Mouse (Mus musculus): ENCODE results near the gene Dusp1. TPM values are rescaled to one million over a fixed set of nuclear protein-coding genes. Genes with fewer than 3 reads are reported as not detected.

Gene Dusp1
- total RNA-seq, 2 experiments from 2014 or later = 91.2 to 99.6 TPM

DNA sequence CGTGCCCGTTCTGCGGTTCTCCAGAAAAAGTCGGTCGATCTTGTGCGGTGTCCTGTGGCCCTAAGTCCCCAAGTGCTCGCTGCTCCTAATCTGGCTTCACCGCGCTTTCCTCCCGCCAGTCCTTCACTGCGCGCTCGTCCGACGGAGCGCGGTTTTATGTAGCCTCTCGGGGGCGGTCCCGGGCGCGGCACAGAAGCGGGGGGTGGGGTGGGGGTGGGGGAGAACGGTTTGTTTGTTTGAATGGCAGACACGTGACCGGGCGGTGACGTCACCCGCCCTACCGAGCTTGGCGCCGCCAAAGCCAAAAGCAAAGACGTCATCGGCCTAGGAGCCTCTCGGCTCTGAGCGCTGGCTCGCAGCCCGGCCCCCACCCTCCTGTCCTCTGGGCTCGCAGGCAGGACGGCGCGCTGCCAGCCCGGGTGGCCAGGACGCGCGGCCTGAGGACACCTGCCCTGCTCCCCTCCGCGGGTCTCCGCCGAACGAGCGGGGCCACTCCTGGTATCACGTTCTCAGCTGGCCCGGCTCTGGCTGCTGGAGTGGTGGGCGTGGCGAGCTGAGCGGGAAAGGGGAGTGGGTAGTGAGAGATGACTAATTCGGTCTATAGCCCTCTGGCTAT, 53.5 kb downstream of the Dusp1 start:
- intact Hi-C loops (cut with DNase I) = loop anchor here (1.0 to 2.0 kb wide), 5 partner anchors 38 to 130 kb away; no protein-coding TSS in a partner anchor

DNA sequence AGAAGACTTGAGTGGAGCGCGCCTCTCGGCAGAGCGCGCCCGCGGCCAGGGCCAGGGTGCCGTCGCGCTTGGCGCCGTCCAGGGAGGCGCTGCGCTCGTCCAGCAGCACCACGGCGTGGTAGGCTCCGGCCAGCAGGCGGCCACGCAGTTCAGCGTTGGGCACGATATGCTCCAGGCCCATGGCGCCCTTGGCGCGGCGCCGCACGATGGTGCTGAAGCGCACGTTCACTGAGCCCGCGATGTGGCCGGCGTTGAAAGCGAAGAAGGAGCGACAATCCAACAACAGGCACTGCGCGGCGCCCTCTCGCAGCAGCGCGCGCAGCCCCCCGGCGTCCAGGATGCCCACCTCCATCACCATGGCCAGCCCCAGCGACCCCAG, 54.0 kb downstream of the Dusp1 start:
- peak; percentile 86 to 89 for DNase-seq
- intact Hi-C loops (cut with DNase I) = loop anchor here (1.0 to 2.0 kb wide), 6 partner anchors 17 to 130 kb away; no protein-coding TSS in a partner anchor

More for the DNA sequence above, 53.5 kb downstream of the Dusp1 start:
- peak; percentile 98 to 99 for DNase-seq

DNA sequence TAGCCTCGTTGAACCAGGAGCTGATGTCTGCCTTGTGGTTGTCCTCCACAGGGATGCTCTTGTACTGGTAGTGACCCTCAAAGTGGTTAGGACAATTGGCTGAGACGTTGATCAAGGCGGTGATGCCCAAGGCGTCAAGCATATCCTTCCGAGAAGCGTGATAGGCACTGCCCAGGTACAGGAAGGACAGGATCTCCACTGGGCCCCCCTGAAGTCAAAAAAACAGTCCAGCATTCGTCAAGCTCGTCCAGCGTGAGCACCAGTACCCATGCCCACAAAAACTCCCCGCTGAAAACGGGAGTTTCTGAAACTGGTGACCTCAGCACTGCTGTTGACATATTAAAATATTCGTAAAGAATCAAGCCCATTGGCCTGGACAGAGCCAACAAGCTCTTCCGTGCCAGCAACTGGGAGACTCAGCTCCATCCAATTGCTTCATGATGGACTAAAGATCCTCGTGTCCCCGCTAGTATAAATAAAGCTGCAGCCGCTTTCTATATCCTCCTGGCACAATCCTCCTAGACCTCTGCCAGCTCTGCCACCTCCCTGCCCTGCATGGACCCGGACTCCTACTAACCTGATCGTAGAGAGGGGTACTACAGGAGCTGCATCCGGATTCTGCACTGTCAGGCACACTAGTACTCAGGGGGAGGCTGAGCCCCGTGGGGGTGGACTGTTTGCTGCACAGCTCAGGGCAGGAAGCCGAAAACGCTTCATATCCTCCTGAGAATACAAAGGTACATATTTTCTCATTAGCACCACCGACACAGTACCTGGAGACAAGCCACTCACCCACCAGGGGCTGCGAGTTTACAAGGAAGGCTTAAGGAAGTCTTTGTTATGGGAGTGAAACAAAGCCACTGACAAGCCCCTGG, 54.7 kb downstream of the Dusp1 start:
- peak; percentile 57 to 61 for DNase-seq
- intact Hi-C loops (cut with DNase I) = loop anchor here (2.0 kb wide), 1 partner anchor 16 kb away; no protein-coding TSS in a partner anchor

DNA sequence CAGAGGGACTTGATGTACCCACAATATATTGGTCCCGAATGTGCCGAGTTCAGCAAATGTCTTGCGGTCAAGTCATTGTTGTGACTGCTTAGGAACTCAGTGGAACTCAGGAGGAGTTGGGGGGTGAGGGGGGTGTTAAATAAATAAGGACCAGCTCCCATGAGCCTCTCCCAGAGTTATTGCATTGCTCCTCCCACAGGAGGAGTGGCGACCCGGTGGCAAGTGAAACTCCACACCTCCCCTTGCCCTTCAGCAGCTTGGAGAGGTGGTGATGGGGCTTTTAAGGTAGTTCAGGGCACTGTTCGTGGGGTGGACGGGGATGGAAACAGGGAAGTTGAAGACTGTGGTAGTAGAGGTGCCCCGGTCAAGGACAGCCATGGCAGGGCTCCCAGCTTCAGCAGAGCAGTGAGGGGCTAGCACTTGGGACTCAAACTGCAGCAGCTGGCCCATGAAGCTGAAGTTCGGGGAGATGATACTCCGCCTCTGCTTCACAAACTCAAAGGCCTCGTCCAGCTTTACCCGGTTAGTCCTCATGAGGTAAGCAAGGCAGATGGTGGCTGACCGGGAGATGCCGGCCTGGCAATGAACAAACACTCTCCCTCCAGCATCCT, 55.8 kb downstream of the Dusp1 start:
- intact Hi-C loops (cut with DNase I) = loop anchor here (2.0 kb wide), 1 partner anchor 15 kb away; no protein-coding TSS in a partner anchor
- peak in 1 of 2 experiments; percentile 65 for DNase-seq

DNA sequence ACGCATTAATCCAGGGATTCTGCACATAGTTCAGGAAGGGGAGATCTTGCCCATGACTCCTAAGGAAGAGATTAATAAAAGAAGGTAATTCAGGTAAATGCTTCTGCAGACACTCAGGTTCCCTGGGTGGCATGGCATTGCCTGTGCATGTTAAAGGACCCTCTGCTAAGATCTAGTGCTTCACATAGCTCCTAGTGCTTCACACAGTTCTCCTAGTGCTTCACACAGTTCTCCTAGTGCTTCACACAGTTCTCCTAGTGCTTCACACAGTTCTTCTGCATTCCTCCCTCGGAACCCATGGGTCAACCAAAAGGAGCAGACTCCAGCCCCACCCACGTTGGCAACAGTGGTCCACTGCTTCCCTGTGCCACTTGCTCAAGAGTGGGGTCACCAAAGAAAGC, 56.7 kb downstream of the Dusp1 start:
- intact Hi-C loops (cut with DNase I) = no loop called here
- no peak for DNase-seq

DNA sequence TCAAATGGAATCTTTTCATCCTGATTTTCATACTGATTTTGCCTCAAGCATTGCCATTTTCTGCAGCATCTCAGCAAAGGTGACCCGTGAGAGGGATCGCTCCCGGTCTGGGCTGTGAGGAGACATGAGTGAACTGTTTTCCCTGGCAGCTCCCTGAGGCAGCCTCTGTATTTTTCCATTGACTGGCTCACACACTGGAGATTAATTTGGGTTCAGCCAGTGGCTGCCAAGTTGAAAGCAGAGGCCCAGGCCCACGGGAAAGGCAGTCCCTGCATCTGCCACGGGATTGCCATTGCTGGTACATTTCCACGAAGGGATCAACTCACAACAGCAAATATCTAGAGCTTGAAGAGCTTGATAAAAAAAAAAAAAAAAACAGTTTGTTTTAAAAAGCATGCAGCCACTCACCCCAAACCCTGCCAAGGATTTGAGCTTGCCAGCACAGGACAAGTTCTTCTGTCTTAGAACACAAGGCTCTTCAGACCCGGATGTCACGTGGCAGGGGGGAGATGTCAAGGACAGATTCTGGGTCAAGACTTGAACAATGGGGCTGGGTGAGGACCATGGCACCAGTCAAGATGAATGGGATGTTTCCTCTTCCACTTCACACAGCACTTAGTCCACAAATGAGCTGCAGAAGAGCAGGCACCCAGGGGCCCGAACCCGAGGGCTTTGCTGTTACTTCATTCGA, 57.8 kb downstream of the Dusp1 start:
- intact Hi-C loops (cut with DNase I) = no loop called here

DNA sequence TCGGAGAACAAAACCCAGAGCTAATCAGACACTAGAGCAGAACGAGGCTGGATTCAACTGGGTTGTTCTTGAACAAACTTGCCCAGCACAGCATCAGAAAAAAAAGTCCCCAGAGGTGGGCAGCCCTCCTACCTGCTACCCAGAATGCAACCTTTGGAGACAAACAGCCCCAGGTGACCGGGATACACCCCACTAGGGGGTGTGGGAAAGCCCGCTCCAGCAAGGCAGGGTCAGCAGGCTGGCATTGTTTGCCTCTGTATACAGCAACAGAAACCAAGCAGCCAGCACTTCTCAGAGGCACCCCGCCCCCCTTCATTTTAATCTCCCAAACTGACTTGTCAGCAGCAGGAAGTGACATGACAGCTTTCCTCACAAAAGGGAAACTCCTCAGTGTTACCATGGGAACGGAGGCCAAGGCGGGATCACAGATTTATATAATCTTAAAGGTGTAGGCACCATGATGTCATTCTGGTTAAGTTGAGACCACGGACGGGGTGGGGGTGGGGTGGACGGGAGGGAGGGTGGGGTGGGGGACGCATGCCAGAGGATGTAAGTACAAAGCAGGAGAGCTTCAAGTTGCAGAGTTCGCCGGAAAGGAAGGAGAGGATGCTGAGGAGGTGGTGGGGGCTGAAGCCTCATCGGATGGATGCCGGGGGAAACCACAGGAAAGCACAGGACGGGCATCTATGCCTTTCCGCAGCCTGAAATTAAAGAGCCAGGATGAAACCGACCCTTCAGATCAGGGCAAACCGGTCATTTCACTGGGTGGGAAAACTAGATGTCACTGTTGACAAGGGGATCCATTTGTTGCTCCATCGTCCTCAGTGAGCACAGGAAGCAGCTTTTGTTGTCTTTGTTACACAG, 58.9 kb downstream of the Dusp1 start:
- DNase-seq = peak; percentile 74 to 83

More for the DNA sequence above, 57.8 kb downstream of the Dusp1 start:
- peak; percentile 74 to 75 for DNase-seq

DNA sequence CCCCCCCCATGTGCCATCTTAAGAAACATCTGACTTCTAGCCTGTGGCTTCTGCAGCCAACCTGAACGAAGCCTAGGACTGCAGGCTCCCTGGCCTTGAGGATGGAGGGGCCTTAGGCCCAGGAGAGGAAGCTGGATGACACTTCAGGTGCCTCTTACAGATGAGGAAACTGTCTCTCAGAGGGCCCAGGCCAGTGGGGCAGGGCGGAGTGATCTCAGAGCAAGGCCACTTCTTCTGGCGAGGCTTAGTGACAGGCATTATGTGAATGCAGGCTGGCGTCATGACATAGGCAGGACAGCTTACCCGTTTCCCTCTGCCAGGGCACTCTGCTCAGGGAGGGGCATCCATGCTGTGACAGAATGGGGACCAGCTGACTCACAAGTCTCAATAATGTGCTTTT, 60.1 kb downstream of the Dusp1 start:
- DNase-seq = no peak
- intact Hi-C loops (cut with DNase I) = no loop called here

More for the DNA sequence above, 58.9 kb downstream of the Dusp1 start:
- intact Hi-C loops (cut with DNase I) = no loop called here

DNA sequence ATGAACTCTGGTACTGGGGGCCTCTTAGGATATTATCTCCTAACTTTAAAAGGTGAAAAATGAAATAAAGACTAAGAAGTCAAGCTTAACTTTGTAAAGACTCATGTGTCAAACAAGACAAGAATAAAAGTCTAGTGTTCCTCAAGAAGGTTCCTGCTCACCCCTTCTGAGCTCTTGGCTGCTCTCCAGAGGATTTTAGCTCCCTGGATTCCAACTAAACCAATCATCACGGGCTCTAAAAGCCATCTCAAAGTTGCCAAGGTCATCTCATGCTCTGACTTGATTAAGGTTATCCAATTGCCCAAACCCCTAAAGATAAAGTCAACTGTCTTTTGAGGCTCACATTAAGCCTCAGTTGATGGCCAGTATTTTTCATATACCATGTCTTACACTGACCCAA, 63.3 kb downstream of the Dusp1 start:
- no peak for DNase-seq
- intact Hi-C loops (cut with DNase I) = no loop called here

DNA sequence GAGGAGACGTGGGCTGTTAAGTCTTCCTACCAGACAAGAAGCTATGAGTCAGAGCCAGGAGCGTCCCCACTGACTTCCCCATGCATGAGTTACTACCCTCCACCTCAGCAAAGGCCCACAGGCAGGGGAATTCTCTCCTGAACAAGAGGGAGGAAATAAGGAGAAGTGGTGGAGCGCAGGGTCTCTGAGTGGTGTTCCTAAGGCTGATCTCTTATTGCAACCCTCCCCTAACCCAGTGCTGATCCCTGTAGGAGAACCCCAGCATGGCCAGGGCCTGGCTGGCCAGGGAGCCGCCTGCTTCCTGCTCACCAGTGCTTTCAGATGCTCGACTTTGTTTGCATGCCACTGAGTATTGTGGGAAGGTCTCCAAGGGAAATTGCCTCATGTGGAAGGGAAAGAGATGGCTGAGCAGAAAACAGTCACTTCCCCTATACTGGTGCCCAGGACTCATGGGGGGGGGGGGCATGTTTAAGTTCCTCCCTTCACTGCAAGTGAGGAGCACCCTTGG, 64.5 kb downstream of the Dusp1 start:
- intact Hi-C loops (cut with DNase I) = no loop called here
- DNase-seq = peak in 1 of 2 experiments; percentile 54

DNA sequence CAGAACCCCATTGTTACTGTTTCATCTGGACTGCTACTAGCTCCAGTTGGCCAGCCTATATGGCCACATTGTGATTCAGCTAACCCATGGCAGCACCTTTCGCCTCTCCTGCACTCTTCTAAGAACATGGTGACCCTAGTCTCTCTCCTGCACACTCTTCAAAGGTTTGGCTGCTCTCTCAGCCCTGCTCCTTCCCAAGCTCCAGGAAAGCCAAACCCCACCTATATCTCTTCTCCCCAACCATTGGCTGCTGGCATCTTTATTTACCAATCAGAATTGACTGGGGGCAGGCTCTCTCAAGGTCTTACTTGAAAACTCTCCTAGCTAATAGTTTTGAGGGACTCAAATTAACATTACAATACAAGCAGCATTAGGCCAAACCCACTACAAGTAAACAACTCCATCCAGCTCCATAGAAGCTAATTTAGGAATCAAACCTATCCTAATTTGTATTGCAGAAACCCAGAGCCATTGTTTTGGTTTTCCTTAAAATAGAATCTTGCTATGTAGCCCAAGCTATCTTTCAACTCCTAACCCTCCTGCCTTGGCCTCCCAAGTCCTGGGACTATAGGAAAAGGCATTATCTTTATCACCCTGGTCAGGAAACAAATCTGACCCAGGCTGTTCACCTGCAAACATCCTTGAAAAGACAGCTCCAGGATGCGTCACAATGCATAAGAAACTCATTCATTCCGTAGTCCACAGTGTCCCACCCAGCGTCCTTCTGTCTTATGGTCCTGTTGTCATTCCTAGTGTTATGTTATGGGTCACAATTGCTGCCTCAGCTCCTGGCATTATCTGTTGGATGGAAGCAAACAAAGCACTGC, 67.1 kb downstream of the Dusp1 start:
- no peak for DNase-seq
- intact Hi-C loops (cut with DNase I) = no loop called here

DNA sequence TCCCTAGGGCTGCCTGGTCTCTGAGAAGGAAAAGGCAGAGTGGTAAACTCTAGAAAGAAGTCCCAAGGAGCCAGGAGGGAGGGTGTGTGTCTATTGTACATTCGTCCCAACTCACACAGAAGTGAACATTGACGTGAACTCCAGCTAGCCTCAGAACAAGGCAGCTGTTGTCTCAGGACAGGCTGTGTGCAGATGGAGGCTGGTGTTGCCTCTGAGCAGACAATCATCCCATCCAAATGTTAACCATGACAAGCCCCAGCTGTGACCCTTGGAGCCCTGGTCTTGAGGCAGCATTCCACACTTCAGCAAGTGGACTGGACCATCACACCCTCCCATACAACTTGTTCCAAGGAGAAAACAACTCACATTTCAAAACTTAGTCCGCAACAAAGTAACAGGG, 69.7 kb downstream of the Dusp1 start:
- peak; percentile 62 to 75 for DNase-seq
- intact Hi-C loops (cut with DNase I) = no loop called here

DNA sequence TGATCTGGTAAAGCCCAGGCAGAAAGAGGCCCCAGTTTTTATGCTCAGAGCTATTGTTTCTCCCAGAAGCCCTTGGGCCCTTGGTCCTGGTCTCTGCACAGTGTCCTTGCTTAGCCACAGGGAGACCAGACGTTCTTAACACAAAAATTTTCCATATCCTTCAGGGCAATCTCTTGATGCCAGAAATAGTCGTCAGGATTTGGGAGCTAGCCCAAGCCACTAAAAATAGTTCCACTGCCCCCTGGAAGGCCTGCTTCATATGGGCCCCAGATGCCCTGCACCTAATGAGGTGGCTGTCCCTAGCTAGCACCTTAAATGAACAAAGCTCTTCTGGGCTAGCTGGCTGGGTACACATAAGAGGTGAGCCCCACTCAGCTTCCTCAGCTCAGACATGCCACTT, 71.0 kb downstream of the Dusp1 start:
- intact Hi-C loops (cut with DNase I) = loop anchor here (2.0 kb wide), 1 partner anchor 16 kb away; no protein-coding TSS in a partner anchor
- peak; percentile 59 to 79 for DNase-seq

DNA sequence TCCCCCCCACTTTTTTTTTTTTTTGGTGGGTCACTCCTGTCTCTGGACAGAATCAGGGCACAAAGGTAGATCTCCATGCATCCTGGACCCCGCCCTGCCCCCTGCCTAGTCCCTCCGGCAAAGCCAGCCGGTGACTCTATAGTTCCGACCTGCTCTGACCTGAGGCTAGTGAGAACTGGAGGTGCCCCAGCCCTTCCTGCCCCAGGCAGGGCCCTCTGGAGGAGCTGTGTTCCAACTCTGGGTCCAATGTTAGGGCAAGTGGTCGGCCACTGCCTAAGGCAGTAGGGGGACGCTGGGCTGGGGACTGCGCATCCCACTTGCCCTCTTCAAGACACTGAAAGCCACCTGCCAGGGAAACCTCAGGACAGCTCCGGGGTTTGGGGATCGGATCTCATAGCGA, 71.9 kb downstream of the Dusp1 start:
- no peak for DNase-seq
- intact Hi-C loops (cut with DNase I) = loop anchor here (2.0 kb wide), 1 partner anchor 17 kb away; no protein-coding TSS in a partner anchor

DNA sequence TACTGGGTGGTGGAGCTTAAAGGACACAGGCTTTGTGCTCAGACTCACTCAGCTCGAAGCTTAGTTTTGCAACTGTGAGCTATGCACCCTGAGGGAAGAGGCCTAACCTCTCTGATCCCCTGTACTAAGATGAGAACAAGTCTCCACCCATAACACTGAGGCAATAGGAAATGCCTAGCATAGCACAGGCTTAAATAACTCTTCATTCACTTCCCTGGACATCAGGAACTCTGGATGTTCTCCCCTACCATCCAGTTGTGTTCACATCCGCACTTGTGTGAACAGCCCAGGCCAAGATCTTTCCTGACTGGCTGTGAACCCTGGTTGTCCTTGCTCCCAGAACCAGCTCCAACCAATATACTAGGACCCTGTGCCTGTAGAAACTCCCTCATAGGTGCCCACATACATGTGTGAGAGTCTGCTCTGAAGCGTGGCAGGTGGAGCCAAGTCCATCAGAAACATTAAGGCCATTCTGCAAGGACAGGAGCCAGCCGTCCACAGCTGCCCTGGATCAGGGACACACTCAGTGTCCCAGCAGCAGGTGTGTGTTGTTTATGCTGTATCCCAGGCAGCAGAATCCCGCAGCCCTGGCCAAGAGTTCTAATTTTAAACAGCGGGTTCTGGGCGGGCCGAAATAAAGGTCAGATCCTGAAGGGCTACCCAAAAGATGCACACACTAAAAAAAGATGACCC, 73.1 kb downstream of the Dusp1 start:
- intact Hi-C loops (cut with DNase I) = no loop called here
- DNase-seq = peak; percentile 75 to 81

DNA sequence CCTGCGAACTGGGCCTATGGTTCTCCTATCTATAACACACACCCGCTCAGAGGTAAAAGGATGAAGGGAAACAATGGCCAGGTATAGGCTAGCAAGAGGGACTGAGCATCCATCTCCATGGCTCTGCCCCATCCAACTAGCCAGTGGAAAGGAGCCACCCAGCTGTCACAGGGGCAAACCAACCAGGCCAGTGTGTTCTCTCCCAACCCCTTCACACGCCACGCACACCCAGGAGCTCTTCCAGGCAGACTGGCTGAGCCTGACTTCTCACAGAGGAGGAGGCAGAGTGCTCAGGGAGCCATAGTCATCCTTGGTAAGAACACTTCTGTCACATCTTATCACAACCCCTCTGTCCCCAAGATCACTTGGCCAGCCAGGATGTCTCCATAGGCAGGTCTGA, 74.0 kb downstream of the Dusp1 start:
- no peak for DNase-seq
- intact Hi-C loops (cut with DNase I) = no loop called here

DNA sequence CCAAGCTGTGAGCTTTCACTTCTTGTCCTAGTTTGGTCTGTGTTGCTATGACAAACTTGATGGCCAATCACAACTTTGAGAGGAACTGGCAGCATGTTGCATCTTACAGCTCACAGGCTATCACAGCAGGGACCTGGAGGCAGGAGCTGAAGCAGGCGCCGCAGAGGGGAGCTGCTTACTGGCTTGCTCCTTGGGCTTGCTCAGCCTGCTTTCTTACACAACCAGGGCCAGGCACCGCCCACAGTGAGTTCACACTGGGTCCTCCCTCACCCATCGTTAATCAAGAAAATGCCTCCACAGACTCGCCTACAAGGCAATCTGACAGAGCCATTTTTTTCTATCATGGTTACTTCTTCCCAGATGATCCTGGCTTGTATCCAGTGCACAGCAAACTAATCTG, 74.7 kb downstream of the Dusp1 start:
- intact Hi-C loops (cut with DNase I) = no loop called here
- DNase-seq = peak in 1 of 2 experiments; percentile 43
